Mouse (Mus musculus) hindbrain, embryonic 16.5 days (tissue): ENCODE measurements around the gene Tmem131. TPM values are rescaled to one million over a fixed set of nuclear protein-coding genes. Genes with fewer than 3 reads are reported as not detected.

Source experiments
- ATAC-seq: fragments of 200-750 bp; cut with Nextera tagmentation; 2 replicates; pipeline ENCODE4 v1.8.0; 2017; ENCODE audit warnings: moderate TSS enrichment, moderate library complexity
- H3K27ac ChIP-seq: fragments of 300-500 bp; sonication (generic); 2 replicates; pipeline ENCODE4 v1.5.1; 2014; ENCODE audit warnings: low read depth, mild to moderate bottlenecking, control low read depth, low read length, moderate library complexity
- H3K27me3 ChIP-seq: fragments of 300-500 bp; sonication (generic); replicated peaks from 2 replicates; pipeline ENCODE4 v1.6.1; 2014; ENCODE audit warnings: low read length; ENCODE audit not compliant: control insufficient read depth, insufficient read depth
- H3K36me3 ChIP-seq: fragments of 300-500 bp; sonication (generic); 2 replicates; pipeline ENCODE4 v1.6.1; 2014; ENCODE audit warnings: mild to moderate bottlenecking, low read length, moderate library complexity, mixed read lengths; ENCODE audit not compliant: control insufficient read depth, insufficient read depth
- H3K4me1 ChIP-seq: fragments of 300-500 bp; sonication (generic); 2 replicates; pipeline ENCODE4 v1.6.1; 2014; ENCODE audit warnings: low read depth, low read length; ENCODE audit not compliant: control insufficient read depth, insufficient read depth
- H3K4me2 ChIP-seq: fragments of 300-500 bp; sonication (generic); 2 replicates; pipeline ENCODE4 v1.6.1; 2014; ENCODE audit warnings: mild to moderate bottlenecking, low read length, control low read depth, moderate library complexity
- H3K4me3 ChIP-seq: fragments of 300-500 bp; sonication (generic); 2 replicates; pipeline ENCODE4 v1.5.1; 2014; ENCODE audit warnings: mild to moderate bottlenecking, low read length, control low read depth, moderate library complexity
- H3K9ac ChIP-seq: fragments of 300-500 bp; sonication (generic); 2 replicates; pipeline ENCODE4 v1.6.1; 2014; ENCODE audit warnings: low read depth, mild to moderate bottlenecking, control low read depth, low read length, moderate library complexity
- H3K9me3 ChIP-seq: fragments of 300-500 bp; sonication (generic); 2 replicates; pipeline ENCODE4 v1.6.1; 2014; ENCODE audit warnings: mild to moderate bottlenecking, low read length, moderate library complexity; ENCODE audit not compliant: control insufficient read depth
- WGBS: fragments of 180-500 bp; shearing (Covaris S2); extraction: QIAGEN DNeasy Blood & Tissue Kit; methylation state at CpG from one replicate; pipeline ENCODE4 v1.1.7; 2014; 5-methylcytosine and 5-hydroxymethylcytosine counted together
- polyA plus RNA-seq: library from polyadenylated mRNA; unstranded; fragments of >200 nt; fragmentation: Nextera tagmentation; extraction: Ambion mirVana; gene quantifications from 2 replicates; pipeline ENCODE4 v1.2.1, GENCODE M21; 2015

Tmem131 gene
- polyA plus RNA-seq, 1 experiment from 2014 or later: 10.0 TPM

- H3K9me3 ChIP-seq: no peaks in the 10 kb centered on the region
- H3K4me2 ChIP-seq: no peak overlapping the region
- H3K4me3 ChIP-seq: no peak overlapping the region
- no peaks in the 10 kb centered on the region for H3K36me3 ChIP-seq
- no peaks in the 10 kb centered on the region for H3K27me3 ChIP-seq
- no peak for ATAC-seq
- WGBS: 94% methylated on average over 1 of the region's 1 CpGs
- H3K4me1 ChIP-seq: no peaks in the 10 kb centered on the region
- no peak overlapping the region for H3K9ac ChIP-seq
- no peak overlapping the region for H3K27ac ChIP-seq
Observed at GRCm38 (mm10) chr1:36848036-36848435, 95.4 kb downstream of the Tmem131 start.

GRCm38 (mm10) chr1:36847276-36847675 lies 96.2 kb downstream of the Tmem131 start:
- no peak for ATAC-seq

GRCm38 (mm10) chr1:36845031-36845430 lies 98.4 kb downstream of the Tmem131 start:
- H3K9ac ChIP-seq: no peak overlapping the region
- no peaks in the 10 kb centered on the region for H3K4me1 ChIP-seq
- H3K27me3 ChIP-seq: no peaks in the 10 kb centered on the region
- no peak overlapping the region for H3K27ac ChIP-seq
- no peak overlapping the region for H3K4me2 ChIP-seq
- no peaks in the 10 kb centered on the region for H3K9me3 ChIP-seq
- H3K4me3 ChIP-seq: no peak overlapping the region
- WGBS: 26% methylated on average over 5 of the region's 5 CpGs
- ATAC-seq: no peak
- no peaks in the 10 kb centered on the region for H3K36me3 ChIP-seq

More at GRCm38 (mm10) chr1:36847276-36847675, 96.2 kb downstream of the Tmem131 start:
- H3K36me3 ChIP-seq: no peaks in the 10 kb centered on the region
- H3K27ac ChIP-seq: no peak overlapping the region
- no peaks in the 10 kb centered on the region for H3K27me3 ChIP-seq
- no peak overlapping the region for H3K9ac ChIP-seq
- no peak overlapping the region for H3K4me2 ChIP-seq
- H3K4me1 ChIP-seq: no peaks in the 10 kb centered on the region
- no peak overlapping the region for H3K4me3 ChIP-seq
- H3K9me3 ChIP-seq: no peaks in the 10 kb centered on the region
- 86% methylated on average over 8 of the region's 8 CpGs for WGBS

GRCm38 (mm10) chr1:36841806-36842205 lies 101.7 kb downstream of the Tmem131 start:
- ATAC-seq: no peak
- no peaks in the 10 kb centered on the region for H3K4me1 ChIP-seq

GRCm38 (mm10) chr1:36840959-36841358 lies 102.5 kb downstream of the Tmem131 start:
- no peaks in the 10 kb centered on the region for H3K27me3 ChIP-seq
- H3K9ac ChIP-seq: no peak overlapping the region
- 91% methylated on average over 2 of the region's 2 CpGs for WGBS
- no peak overlapping the region for H3K4me3 ChIP-seq
- no peak overlapping the region for H3K4me2 ChIP-seq
- no peak for ATAC-seq
- no peaks in the 10 kb centered on the region for H3K9me3 ChIP-seq
- H3K36me3 ChIP-seq: peaks cover 3% of the 10 kb centered on the region; the same call in 1 of the 2 replicates
- no peaks in the 10 kb centered on the region for H3K4me1 ChIP-seq
- H3K27ac ChIP-seq: no peak overlapping the region

More at GRCm38 (mm10) chr1:36841806-36842205, 101.7 kb downstream of the Tmem131 start:
- 53% methylated on average over 1 of the region's 1 CpGs for WGBS
- H3K27ac ChIP-seq: no peak overlapping the region
- H3K4me3 ChIP-seq: no peak overlapping the region
- H3K36me3 ChIP-seq: no peaks in the 10 kb centered on the region; the same call in 1 of the 2 replicates
- no peaks in the 10 kb centered on the region for H3K27me3 ChIP-seq
- H3K9me3 ChIP-seq: no peaks in the 10 kb centered on the region
- no peak overlapping the region for H3K4me2 ChIP-seq
- H3K9ac ChIP-seq: no peak overlapping the region

GRCm38 (mm10) chr1:36839858-36840257 lies 103.6 kb downstream of the Tmem131 start:
- no peak overlapping the region for H3K9ac ChIP-seq
- 96% methylated on average over 3 of the region's 3 CpGs for WGBS
- peaks cover 3% of the 10 kb centered on the region for H3K36me3 ChIP-seq

GRCm38 (mm10) chr1:36836274-36836954 lies 107.1 kb downstream of the Tmem131 start:
- Histone ChIP-seq H3K4me1 (no peaks in the 10 kb centered on the region), H3K36me3 (peaks cover 19% of the 10 kb centered on the region), H3K4me2 (no peak overlapping the region), H3K27me3 (no peaks in the 10 kb centered on the region), H3K9ac (no peak overlapping the region), H3K4me3 (no peak overlapping the region), H3K27ac (no peak overlapping the region), H3K9me3 (no peaks in the 10 kb centered on the region)
- 74% methylated on average over 12 of the region's 12 CpGs for WGBS
- no peak for ATAC-seq

More at GRCm38 (mm10) chr1:36839858-36840257, 103.6 kb downstream of the Tmem131 start:
- no peaks in the 10 kb centered on the region for H3K27me3 ChIP-seq
- H3K4me2 ChIP-seq: no peak overlapping the region
- H3K4me1 ChIP-seq: no peaks in the 10 kb centered on the region
- H3K4me3 ChIP-seq: no peak overlapping the region
- H3K9me3 ChIP-seq: no peaks in the 10 kb centered on the region
- no peak for ATAC-seq
- no peak overlapping the region for H3K27ac ChIP-seq

- H3K4me2 ChIP-seq: no peak overlapping the region
- H3K9ac ChIP-seq: no peak overlapping the region
- ATAC-seq: no peak
- no peaks in the 10 kb centered on the region; the same call in 1 of the 2 replicates for H3K4me1 ChIP-seq
- H3K9me3 ChIP-seq: no peaks in the 10 kb centered on the region
- no peaks in the 10 kb centered on the region for H3K27me3 ChIP-seq
- 96% methylated on average over 3 of the region's 3 CpGs for WGBS
- H3K4me3 ChIP-seq: no peak overlapping the region
- peaks cover 19% of the 10 kb centered on the region for H3K36me3 ChIP-seq
- H3K27ac ChIP-seq: no peak overlapping the region
Observed at GRCm38 (mm10) chr1:36835593-36835992, 107.9 kb downstream of the Tmem131 start.

GRCm38 (mm10) chr1:36834090-36834489 lies 109.4 kb downstream of the Tmem131 start:
- Histone ChIP-seq H3K4me2 (no peak overlapping the region), H3K4me3 (no peak overlapping the region), H3K36me3 (peaks cover 21% of the 10 kb centered on the region), H3K27ac (no peak overlapping the region), H3K9ac (no peak overlapping the region), H3K27me3 (no peaks in the 10 kb centered on the region), H3K9me3 (no peaks in the 10 kb centered on the region), H3K4me1 (no peaks in the 10 kb centered on the region; the same call in 1 of the 2 replicates)
- 86% methylated on average over 7 of the region's 7 CpGs for WGBS
- no peak for ATAC-seq
